Comparison of ENCODE assay signal across 9 mouse cellular contexts in the genomic region with DNA sequence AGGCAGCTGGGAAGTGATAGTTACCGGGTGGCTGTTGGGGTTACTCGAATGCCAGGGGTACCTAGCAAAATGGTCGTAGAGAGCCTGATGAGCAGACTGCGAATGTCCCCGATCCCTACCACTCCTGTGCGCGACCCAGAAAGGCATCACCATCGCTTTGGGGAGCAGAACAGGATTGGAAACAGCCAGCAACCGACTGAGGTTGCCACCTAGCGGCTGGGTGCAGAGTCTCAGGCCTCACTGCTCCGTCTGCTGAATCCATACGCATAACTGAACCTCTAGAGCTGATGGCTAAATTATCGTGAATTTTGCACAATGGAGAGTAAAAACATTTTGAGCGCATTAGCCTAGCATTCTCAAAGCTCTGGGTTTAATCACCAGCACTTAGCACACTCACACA. TPM values are rescaled to one million over a fixed set of nuclear protein-coding genes. Genes with fewer than 3 reads are reported as not detected.
DNase-seq lines count a peak whose midpoint lies in the region; ATAC-seq and TF ChIP-seq lines count a peak whose summit lies in the region.
"Had no signal": no experiment of that assay in that cellular context is flagged by ENCODE, and none has a peak within 500 bp of the region (broad histone marks: within the 10 kb centered on the region; RNA-seq: fewer than 3 reads in every experiment).

No protein-coding gene starts in this region.

- no peaks in the 10 kb centered on the region for H3K9me3 ChIP-seq in heart, embryonic 12.5 days (replicated peaks)
- no peaks in the 10 kb centered on the region for H3K9me3 ChIP-seq in stomach, postnatal 0 days (ENCODE audit: control insufficient read depth, low read length)

- no peak for ATAC-seq in heart, embryonic 12.5 days (ENCODE audit: insufficient number of reproducible peaks, low FRiP score)
- 0 out of 2 replicates have a peak, but pooled peaks have one; percentile 10 for ATAC-seq in stomach, postnatal 0 days (ENCODE audit: low FRiP score, low TSS enrichment)

- peaks cover 11% of the 10 kb centered on the region for H3K27me3 ChIP-seq in heart, embryonic 12.5 days (replicated peaks)
- H3K27me3 ChIP-seq in testis, adult 2 months (ENCODE audit: control insufficient read depth, insufficient read depth, low read length), result no peaks in the 10 kb centered on the region
- H3K27me3 ChIP-seq in stomach, postnatal 0 days (ENCODE audit: control insufficient read depth, insufficient read depth, low read length), result no peaks in the 10 kb centered on the region

- no peak overlapping the region for H3K4me3 ChIP-seq in heart, embryonic 12.5 days
- H3K4me3 ChIP-seq in testis, adult 2 months (ENCODE audit: control insufficient read depth, low read depth, low read length), result peak overlapping the region; percentile 35
- H3K4me3 ChIP-seq in stomach, postnatal 0 days (ENCODE audit: low read depth, low read length), result no peak overlapping the region

- WGBS in heart, embryonic 12.5 days, result 24% methylated on average over 14 of the region's 14 CpGs
- WGBS in stomach, postnatal 0 days, result 41% methylated on average over 14 of the region's 14 CpGs

- no peaks in the 10 kb centered on the region for H3K36me3 ChIP-seq in heart, embryonic 12.5 days
- H3K36me3 ChIP-seq in testis, adult 2 months (ENCODE audit: control insufficient read depth, insufficient read depth, low read length), result no peaks in the 10 kb centered on the region
- no peaks in the 10 kb centered on the region for H3K36me3 ChIP-seq in stomach, postnatal 0 days (ENCODE audit: control insufficient read depth, insufficient read depth, low read length)

- H3K27ac ChIP-seq in heart, embryonic 12.5 days (ENCODE audit: poor library complexity, severe bottlenecking), result no peak overlapping the region
- no peak overlapping the region for H3K27ac ChIP-seq in testis, adult 2 months (ENCODE audit: control insufficient read depth, insufficient read depth, low read depth, low read length)
- no peak overlapping the region for H3K27ac ChIP-seq in stomach, postnatal 0 days (replicated peaks)

- H3K4me2 ChIP-seq in heart, embryonic 12.5 days, result no peak overlapping the region
- H3K4me2 ChIP-seq in stomach, postnatal 0 days (replicated peaks; ENCODE audit: low read depth), result no peak overlapping the region

- no peak for TF ChIP-seq EP300 in stomach, postnatal 0 days (optimal IDR thresholded peaks at IDR 0.05)

- H3K9ac ChIP-seq in heart, embryonic 12.5 days, result no peak overlapping the region
- H3K9ac ChIP-seq in stomach, postnatal 0 days (ENCODE audit: low read length), result no peak overlapping the region

- H3K4me1 ChIP-seq in heart, embryonic 12.5 days (replicated peaks), result no peaks in the 10 kb centered on the region
- no peaks in the 10 kb centered on the region for H3K4me1 ChIP-seq in testis, adult 2 months (ENCODE audit: control insufficient read depth, insufficient read depth, low read length)
- no peaks in the 10 kb centered on the region for H3K4me1 ChIP-seq in stomach, postnatal 0 days (replicated peaks; ENCODE audit: control insufficient read depth, insufficient read depth)

- TF ChIP-seq POLR2A in testis, adult 2 months (IDR thresholded peaks at IDR 0.05; ENCODE audit: control insufficient read depth, low read depth, low read length), result no peak

- DNase-seq in heart, adult 18-20 months, result peak; percentile 18 to 32
- no peak for DNase-seq in testis, postnatal 10 days (ENCODE audit: low spot score)
- peak; percentile 29 for DNase-seq in induced T-regulatory cell, adult 2 months (ENCODE audit: low read depth)
- no peak for DNase-seq in stomach, postnatal 0 days (ENCODE audit: low spot score)
- DNase-seq in gastrocnemius, postnatal 36 days, result no peak
- DNase-seq in layer of hippocampus, postnatal 14 days (ENCODE audit: low spot score in 2 of 2), result no peak

- TF ChIP-seq CTCF in testis, adult 2 months (IDR thresholded peaks at IDR 0.05; ENCODE audit: control insufficient read depth, insufficient read depth, insufficient replicate concordance, low read depth, low read length), result peak; percentile 66; the same call in 1 of the 2 replicates
- peak; percentile 65 for TF ChIP-seq CTCF in stomach, postnatal 0 days (IDR thresholded peaks at IDR 0.05; ENCODE audit: low read depth)

- intact Hi-C loops in gastrocnemius, postnatal 36 days (cut with DNase I), result no loop called here

RNA-seq across cellular contexts. Expression of a gene that starts 17.8 kb away (rescaled TPM):
- not detected for total RNA-seq in heart, adult 18-20 months (2021)
- 0.29 TPM in 1 of 2 replicates, not detected in the other for polyA plus RNA-seq in heart, embryonic 12.5 days (2016; fragmentation: Nextera tagmentation; extraction: Ambion mirVana)
- polyA plus RNA-seq in testis, adult 2 months (2012; rRNA removed), result not detected in 2 replicates
- polyA plus RNA-seq in stomach, postnatal 0 days (2015; fragmentation: Nextera tagmentation; extraction: Ambion mirVana), result 3.4 and 4.8 TPM in 2 replicates
- total RNA-seq in gastrocnemius, postnatal 36 days (2021), result not detected
- total RNA-seq in layer of hippocampus, postnatal 14 days (2021), result not detected
- total RNA-seq: hematopoietic stem cell, adult 5-6 weeks had no signal

RNA-seq across cellular contexts. Expression of a gene that starts 22.2 kb away (rescaled TPM):
- total RNA-seq in heart, adult 18-20 months (2021), result not detected
- 0.35 and 0.41 TPM in 2 replicates for polyA plus RNA-seq in heart, embryonic 12.5 days (2016; fragmentation: Nextera tagmentation; extraction: Ambion mirVana)
- not detected in 2 replicates for polyA plus RNA-seq in testis, adult 2 months (2012; rRNA removed)
- 40.8 and 47.1 TPM in 2 replicates for polyA plus RNA-seq in stomach, postnatal 0 days (2015; fragmentation: Nextera tagmentation; extraction: Ambion mirVana)
- not detected for total RNA-seq in gastrocnemius, postnatal 36 days (2021)
- total RNA-seq in layer of hippocampus, postnatal 14 days (2021), result not detected
- total RNA-seq: hematopoietic stem cell, adult 5-6 weeks had no signal

RNA-seq across cellular contexts. Expression of a gene that starts 35.4 kb away (rescaled TPM):
- not detected for total RNA-seq in heart, adult 18-20 months (2021)
- polyA plus RNA-seq in heart, embryonic 12.5 days (2016; fragmentation: Nextera tagmentation; extraction: Ambion mirVana), result not detected in 2 replicates
- not detected in 2 replicates for polyA plus RNA-seq in testis, adult 2 months (2012; rRNA removed)
- 0.08 and 0.11 TPM in 2 replicates for polyA plus RNA-seq in stomach, postnatal 0 days (2015; fragmentation: Nextera tagmentation; extraction: Ambion mirVana)
- total RNA-seq in gastrocnemius, postnatal 36 days (2021), result not detected
- total RNA-seq in layer of hippocampus, postnatal 14 days (2021), result under 1 TPM in 1 of 2 experiments, not detected in 1; 0.41 TPM
- total RNA-seq: hematopoietic stem cell, adult 5-6 weeks had no signal

RNA-seq across cellular contexts. Expression of a gene that starts 57.6 kb away (rescaled TPM):
- total RNA-seq in heart, adult 18-20 months (2021), result 1 to 10 TPM; 7.5 to 7.8 TPM
- polyA plus RNA-seq in heart, embryonic 12.5 days (2016; fragmentation: Nextera tagmentation; extraction: Ambion mirVana), result 49.0 and 49.2 TPM in 2 replicates
- 11.5 and 11.9 TPM in 2 replicates for polyA plus RNA-seq in testis, adult 2 months (2012; rRNA removed)
- 44.7 and 45.6 TPM in 2 replicates for polyA plus RNA-seq in stomach, postnatal 0 days (2015; fragmentation: Nextera tagmentation; extraction: Ambion mirVana)
- 1 to 10 TPM; 7.6 to 8.8 TPM for total RNA-seq in gastrocnemius, postnatal 36 days (2021)
- 10 to 100 TPM; 53.0 to 53.8 TPM for total RNA-seq in layer of hippocampus, postnatal 14 days (2021)

Comparison
In these comparisons a context has a peak if more than half of its experiments do, and no peak if none do; other contexts are left out.
1. DNase-seq: peak in heart, adult 18-20 months (2 of 2) and induced T-regulatory cell, adult 2 months (single experiment); none in testis, postnatal 10 days (single experiment), stomach, postnatal 0 days (single experiment), gastrocnemius, postnatal 36 days (0 of 2) and layer of hippocampus, postnatal 14 days (0 of 2).